Mouse (Mus musculus) v-Abl transformed pro-B cells (cell line): ENCODE measurements around the gene Hspa1l.

Experiments used
- in situ Hi-C, 2 experiments: fragments of 400-800 bp; cut with MboI; formaldehyde crosslinking; loops; one replicate each; pipeline ENCODE4 v1.15.1; 2025; ENCODE audit not compliant: unreplicated experiment in 2 of 2

Hspa1l gene

DNA sequence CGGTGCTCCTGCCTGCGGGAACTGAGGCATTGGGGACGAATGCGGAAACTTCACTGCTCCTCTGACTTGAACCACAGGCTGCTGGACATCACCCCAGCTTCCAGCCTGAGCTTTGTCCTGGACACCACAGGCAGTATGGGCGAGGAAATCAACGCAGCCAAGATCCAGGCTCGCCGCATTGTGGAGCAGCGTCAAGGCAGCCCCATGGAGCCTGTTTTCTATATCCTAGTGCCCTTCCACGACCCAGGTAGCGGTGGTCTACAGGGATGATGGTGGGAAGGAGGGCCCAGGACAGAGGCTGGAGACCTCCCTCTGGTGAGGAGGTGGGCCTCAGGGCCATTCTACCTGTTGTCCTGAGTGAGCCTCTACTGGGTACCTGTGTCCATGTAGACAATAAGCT, 47.4 kb downstream of the Hspa1l start:
- in situ Hi-C loops = loop anchor here (5.0 to 10.0 kb wide), 4 partner anchors 37 to 215 kb away; partner anchors contain the start of genes Atp6v1g2 (in 1 of the 2), Ddah2 (in 1 of the 2), Ly6g5c (in 1 of the 2) and Nfkbil1 (in 1 of the 2)

DNA sequence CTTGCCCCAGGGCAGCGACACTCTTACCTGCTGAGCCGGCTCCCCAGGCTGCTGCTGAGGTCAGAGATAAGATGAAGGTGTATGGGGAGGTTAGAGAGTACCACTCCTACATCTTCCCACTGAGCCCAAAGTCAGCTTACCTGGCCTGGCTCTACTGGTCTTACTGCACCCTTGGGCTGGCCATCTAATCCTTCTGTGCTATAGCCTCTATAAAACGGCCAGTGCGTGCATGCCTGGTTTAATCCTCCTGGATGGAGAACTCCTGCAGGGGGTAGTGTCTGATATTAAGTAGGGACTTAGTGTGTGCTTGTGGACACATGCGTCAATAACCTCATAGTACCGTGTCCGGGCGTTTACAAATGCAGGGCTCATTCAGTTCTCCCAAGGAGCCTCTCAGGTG, 48.0 kb downstream of the Hspa1l start:
- in situ Hi-C loops = loop anchor here (5.0 to 10.0 kb wide), 4 partner anchors 37 to 214 kb away; partner anchors contain the start of genes Atp6v1g2 (in 1 of the 2), Ddah2 (in 1 of the 2), Ly6g5c (in 1 of the 2) and Nfkbil1 (in 1 of the 2)

GRCm38 (mm10) chr17:35021163-35021808, 48.8 kb downstream of the Hspa1l start:
- in situ Hi-C loops = loop anchor here (5.0 to 10.0 kb wide), 4 partner anchors 36 to 214 kb away; partner anchors contain the start of genes Atp6v1g2 (in 1 of the 2), Ddah2 (in 1 of the 2), Ly6g5c (in 1 of the 2) and Nfkbil1 (in 1 of the 2)

GRCm38 (mm10) chr17:35021842-35022477, 49.5 kb downstream of the Hspa1l start:
- in situ Hi-C loops = loop anchor here (5.0 to 10.0 kb wide), 4 partner anchors 35 to 213 kb away; partner anchors contain the start of genes Atp6v1g2 (in 1 of the 2), Ddah2 (in 1 of the 2), Ly6g5c (in 1 of the 2) and Nfkbil1 (in 1 of the 2)

- in situ Hi-C loops = loop anchor here (5.0 to 10.0 kb wide), 4 partner anchors 35 to 212 kb away; partner anchors contain the start of genes Atp6v1g2 (in 1 of the 2), Ddah2 (in 1 of the 2), Ly6g5c (in 1 of the 2) and Nfkbil1 (in 1 of the 2)
Observed at GRCm38 (mm10) chr17:35022541-35023060, 50.1 kb downstream of the Hspa1l start.

DNA sequence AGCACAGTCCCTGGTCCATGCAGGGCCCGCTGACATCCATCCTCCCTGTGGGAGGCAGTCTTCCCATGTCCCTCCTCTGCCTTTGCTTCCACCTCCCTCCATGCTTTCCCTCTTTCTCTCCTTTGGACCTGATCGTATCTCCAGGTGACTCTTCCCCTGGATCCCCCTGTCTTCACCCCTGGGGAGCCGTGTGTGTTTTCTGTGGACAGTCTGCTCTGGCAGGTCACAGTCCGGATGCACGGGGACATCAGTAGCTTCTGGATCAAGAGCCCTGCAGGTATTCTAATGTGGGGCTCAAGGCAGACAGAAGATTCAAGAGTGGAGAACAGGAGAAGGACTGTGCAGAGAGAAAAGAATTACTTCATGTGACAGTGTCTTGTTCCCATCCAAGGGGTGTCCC, 50.7 kb downstream of the Hspa1l start:
- in situ Hi-C loops = loop anchor here (5.0 to 10.0 kb wide), 4 partner anchors 34 to 212 kb away; partner anchors contain the start of genes Atp6v1g2 (in 1 of the 2), Ddah2 (in 1 of the 2), Ly6g5c (in 1 of the 2) and Nfkbil1 (in 1 of the 2)

- in situ Hi-C loops = loop anchor here (5.0 to 10.0 kb wide), 4 partner anchors 34 to 211 kb away; partner anchors contain the start of genes Atp6v1g2 (in 1 of the 2), Ddah2 (in 1 of the 2), Ly6g5c (in 1 of the 2) and Nfkbil1 (in 1 of the 2)
Observed at GRCm38 (mm10) chr17:35023756-35024155, 51.3 kb downstream of the Hspa1l start.

DNA sequence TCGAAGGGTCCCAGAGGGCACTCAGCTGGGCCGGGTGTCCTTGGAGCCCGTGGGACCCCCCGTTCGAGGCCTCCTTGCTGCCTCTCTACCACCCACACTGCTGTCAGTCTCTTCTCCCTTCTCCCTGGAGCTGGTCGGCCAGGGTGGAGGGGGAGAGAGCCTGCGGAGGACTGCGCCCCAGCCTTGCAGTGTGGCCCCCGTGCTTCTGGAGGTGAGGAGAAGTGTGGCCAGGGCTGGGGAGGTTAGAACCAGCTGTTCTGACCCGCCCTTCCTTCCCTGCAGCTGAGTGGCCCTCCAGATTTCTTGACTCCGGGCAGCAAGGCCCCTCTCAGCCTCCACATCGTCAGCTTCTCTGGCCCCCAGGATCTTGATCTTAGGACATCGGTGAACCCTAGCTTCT, 51.8 kb downstream of the Hspa1l start:
- in situ Hi-C loops = loop anchor here (5.0 to 10.0 kb wide), 4 partner anchors 33 to 211 kb away; partner anchors contain the start of genes Atp6v1g2 (in 1 of the 2), Ddah2 (in 1 of the 2), Ly6g5c (in 1 of the 2) and Nfkbil1 (in 1 of the 2)

GRCm38 (mm10) chr17:35024691-35025488, 52.4 kb downstream of the Hspa1l start:
- in situ Hi-C loops = loop anchor here (5.0 to 10.0 kb wide), 4 partner anchors 32 to 210 kb away; partner anchors contain the start of genes Atp6v1g2 (in 1 of the 2), Ddah2 (in 1 of the 2), Ly6g5c (in 1 of the 2) and Nfkbil1 (in 1 of the 2)

GRCm38 (mm10) chr17:35026206-35026605, 53.7 kb downstream of the Hspa1l start:
- in situ Hi-C loops = loop anchor here in 1 of 2 experiments (10.0 kb wide), 2 partner anchors 79 to 209 kb away; partner anchors contain the start of genes Atp6v1g2, Ly6g5c and Nfkbil1

- in situ Hi-C loops = loop anchor here in 1 of 2 experiments (10.0 kb wide), 2 partner anchors 77 to 207 kb away; partner anchors contain the start of genes Atp6v1g2, Ly6g5c and Nfkbil1
Observed at GRCm38 (mm10) chr17:35027277-35028068, 55.0 kb downstream of the Hspa1l start, which contains the start of gene Sapcd1. TSS of gene Sapcd1 (minus strand) at chr17:35028016.

GRCm38 (mm10) chr17:35028315-35028714, 55.8 kb downstream of the Hspa1l start:
- in situ Hi-C loops = loop anchor here in 1 of 2 experiments (10.0 kb wide), 2 partner anchors 76 to 206 kb away; partner anchors contain the start of genes Atp6v1g2, Ly6g5c and Nfkbil1
